Mouse (Mus musculus) layer of hippocampus, adult 9-10 months (tissue): ENCODE measurements at regions not wholly inside any gene's neighbourhood (a gene's known extent, or its start where the extent isn't known, plus 50 kb on each side); places are given as distances from the start of the nearest gene placed in this dataset.
"Not testable (repeated sequence)": the region's sequence is repeated elsewhere in the genome, so short reads cannot be mapped to it uniquely, and the experiment has no call there.

Experiments
- DNase-seq: peaks from one replicate; pipeline ENCODE4 v3.0.0; 2022; ENCODE audit warnings: low spot score

- DNase-seq = no peak
These were observed 102.7 kb downstream of the Ptpn20 start for GRCm38 (mm10) chr14:33691690-33692089.

- DNase-seq = no peak
These were observed 105.2 kb downstream of the Ptpn20 start for GRCm38 (mm10) chr14:33694224-33694623.

GRCm38 (mm10) chr14:33695362-33695982 is 106.5 kb downstream of the Ptpn20 start:
- peak; percentile 35 for DNase-seq

- no peak for DNase-seq
These were observed 107.8 kb downstream of the Ptpn20 start for GRCm38 (mm10) chr14:33696817-33697216.

- DNase-seq = no peak
These were observed 110.9 kb downstream of the Ptpn20 start for GRCm38 (mm10) chr14:33699777-33700438.

DNA sequence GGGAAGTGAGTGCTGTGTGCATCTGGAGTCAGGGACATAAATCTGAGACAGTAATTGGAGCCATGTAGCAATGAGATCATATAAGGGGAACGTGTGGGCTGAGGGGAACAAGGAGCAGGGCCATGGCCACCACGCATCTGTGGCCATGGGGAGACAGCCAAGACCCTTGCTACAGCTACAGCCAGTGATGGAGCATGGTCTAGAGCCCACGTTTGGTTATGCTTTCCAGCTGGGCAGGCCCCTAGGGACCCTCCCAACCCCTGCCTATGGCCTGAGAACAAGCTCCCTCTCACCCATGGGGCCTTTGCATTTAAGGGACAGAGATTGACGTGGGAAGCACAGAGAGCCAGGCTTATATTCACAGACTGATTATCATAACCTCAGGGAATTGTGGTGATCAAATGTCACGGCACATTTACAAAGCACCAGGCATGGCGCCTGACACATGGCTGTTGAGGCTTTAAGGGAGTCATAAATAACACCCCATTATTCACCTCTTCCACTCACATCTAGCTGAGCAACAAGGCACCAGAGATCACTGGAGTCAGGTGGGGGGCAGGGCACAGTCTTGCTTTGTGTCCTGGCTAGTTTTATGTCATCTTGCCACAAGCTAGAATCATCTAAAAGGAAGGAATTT is 118.8 kb downstream of the Ptpn20 start:
- DNase-seq = no peak

- DNase-seq = no peak
These were observed 119.3 kb downstream of the Ptpn20 start for GRCm38 (mm10) chr14:33708298-33708665.

DNA sequence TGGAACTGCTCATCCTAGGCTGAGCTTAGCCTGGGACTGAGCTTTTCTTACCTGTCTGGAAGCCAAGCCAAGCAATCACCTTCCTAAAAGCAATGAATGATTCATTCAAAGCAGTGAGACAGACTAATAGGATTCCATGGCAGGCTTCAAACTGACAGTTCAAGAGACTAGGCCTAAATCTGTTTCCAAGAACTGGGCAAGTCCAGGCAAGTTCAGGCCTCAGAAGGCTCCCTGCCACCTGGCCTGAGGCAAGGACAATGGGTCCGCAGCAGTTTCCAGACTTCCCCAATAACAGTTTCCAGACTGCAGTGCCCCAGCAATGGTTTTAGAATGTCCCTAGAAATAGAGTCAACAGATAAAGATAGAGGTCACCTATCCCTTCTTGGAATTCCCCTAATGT is 123.5 kb downstream of the Ptpn20 start:
- DNase-seq = no peak

DNA sequence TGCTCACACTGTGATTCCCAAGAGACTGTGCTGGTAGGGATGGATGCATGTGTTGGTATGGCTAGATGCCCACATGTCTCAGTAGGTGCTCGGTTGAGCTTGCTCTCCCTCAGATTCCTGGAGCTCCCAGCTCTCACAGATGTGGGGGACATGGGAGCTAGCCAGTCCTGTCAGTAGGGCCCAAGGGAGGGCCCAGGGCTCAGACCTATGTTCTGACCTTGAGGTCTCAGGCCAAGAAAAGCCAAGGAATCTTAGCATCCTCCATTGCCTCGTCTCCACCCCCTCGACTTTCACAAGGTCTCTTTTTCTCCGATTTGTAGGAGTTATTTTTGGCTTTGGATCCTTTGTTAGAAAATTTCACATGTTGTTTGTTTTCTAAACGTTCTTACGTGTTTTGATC is 130.6 kb downstream of the Ptpn20 start:
- no peak for DNase-seq

DNA sequence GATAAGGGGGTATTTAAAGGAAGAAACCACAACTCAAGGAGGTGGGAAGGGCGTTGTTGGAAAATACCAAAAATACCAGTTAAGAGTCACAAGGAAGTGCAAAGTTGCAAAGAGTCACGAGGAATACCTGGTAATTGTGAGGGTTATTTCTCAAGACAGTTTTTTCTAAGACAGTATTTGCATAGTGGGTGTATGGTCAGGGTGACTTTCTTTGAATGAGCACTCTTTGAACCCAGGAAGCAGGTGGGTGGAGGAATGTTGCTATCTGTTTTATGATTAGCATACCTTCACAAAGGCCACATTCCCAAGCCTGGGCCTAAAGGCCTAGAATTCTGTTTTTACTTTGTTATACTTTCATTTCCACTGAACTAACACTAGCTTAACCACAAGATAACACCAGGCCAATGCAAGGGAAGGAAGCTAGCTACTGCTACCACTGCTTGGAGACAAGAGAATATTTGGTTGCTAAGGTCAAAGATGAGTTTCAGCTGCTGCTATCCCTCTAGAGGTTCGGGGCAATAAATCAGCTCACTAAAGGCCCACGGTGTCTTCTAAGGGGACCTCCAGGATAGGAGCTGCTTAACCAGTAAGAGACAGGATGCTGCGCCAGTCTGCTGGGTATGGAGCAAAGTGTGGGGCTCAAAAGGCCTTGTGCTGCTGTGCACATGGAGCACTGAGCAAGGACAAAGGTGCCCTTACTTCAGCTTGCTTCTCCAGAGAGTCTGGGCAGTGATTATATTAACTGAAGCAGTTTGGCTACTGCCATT is 133.6 kb downstream of the Ptpn20 start:
- not testable (repeated sequence) for DNase-seq

DNA sequence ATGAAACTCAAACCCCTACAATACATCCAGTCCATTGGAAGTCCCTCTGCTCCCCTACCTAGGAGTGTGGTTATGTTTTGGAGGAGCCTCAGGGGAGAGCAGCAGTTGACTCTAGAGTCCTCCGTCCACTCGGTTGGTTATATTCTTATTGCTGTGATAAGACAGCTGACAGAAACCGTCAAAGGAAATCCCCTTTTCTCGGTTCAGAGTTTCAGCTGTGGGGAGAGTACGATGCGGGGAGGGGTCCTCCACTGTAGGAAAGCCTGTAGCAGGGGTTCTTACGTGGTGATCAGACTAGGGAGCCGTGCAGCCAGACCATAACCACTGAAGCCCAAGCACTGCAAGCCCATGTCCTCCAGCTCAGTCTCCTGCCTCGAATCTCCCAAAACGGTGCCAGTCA is 137.5 kb downstream of the Ptpn20 start:
- no peak for DNase-seq

GRCm38 (mm10) chr14:33729115-33729884 is 140.3 kb downstream of the Ptpn20 start:
- no peak for DNase-seq

DNA sequence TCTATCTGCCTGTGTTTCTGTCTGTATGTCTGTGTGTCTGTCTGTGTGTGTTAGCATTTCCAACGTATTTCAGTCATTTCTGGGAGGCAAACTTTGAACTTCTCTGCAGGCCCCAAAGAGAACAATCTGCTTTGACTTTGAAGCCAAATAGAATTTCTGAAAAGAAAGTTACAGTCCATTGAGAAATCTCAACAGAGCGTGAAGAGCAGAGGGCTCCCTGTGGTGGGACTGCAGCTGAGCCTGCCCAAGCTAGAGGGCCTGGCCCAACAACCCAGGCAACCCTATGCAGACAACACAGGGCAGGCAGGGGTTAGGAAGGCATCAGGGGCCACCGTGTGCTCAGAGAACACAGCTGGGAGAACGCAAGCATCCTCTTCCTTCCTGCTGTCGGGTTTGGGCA is 143.7 kb downstream of the Ptpn20 start:
- DNase-seq = no peak

DNA sequence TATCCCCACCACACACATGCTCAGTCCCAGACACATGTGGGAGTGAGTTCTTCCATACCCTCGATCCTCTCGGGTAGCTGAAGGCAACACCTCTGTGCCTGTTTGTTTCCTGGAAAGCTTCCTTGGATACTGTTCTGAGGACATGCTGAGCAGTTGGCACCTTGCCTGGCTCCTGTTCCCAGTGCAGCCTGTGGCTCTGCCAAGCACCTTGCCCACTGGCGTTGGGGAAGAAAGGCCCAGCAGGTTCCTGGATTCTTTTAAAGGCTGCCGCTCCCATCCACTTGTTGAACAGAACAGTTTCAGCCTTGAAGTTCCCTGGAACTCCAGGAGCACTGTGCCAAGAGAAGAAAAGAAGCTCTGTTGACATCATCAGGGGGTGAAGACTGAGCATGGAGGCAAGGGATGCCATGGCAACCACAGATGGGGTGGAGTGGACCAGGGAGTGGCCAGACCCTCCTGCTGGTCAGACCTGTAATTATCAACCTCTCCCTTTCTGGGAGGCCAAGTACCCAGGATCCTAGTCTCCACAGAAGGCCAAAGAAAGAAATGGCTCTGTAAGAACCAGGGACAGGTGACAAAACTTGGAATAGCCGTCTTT is 145.5 kb downstream of the Ptpn20 start:
- DNase-seq = no peak

DNA sequence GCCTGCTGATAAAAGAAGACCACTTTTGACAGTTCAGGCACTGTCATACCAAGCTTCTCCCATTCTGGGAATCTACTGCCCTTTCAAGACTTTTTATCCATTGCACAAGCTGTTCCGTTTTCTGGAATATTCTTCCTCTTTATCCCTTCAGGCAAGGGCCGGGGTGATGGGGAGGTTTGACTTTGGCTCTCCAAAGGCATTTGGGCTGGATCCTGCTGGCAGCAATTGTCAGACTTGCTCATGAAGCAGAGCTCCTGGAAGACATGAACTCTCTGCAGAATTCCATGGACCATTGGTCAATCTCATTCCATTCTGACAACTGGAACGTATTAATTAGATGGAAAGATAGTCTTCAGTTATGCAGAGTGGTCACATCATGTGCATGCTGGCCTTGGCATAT is 146.6 kb downstream of the Ptpn20 start:
- DNase-seq = no peak

GRCm38 (mm10) chr14:33746181-33746580 is 157.2 kb downstream of the Ptpn20 start:
- DNase-seq = no peak

DNA sequence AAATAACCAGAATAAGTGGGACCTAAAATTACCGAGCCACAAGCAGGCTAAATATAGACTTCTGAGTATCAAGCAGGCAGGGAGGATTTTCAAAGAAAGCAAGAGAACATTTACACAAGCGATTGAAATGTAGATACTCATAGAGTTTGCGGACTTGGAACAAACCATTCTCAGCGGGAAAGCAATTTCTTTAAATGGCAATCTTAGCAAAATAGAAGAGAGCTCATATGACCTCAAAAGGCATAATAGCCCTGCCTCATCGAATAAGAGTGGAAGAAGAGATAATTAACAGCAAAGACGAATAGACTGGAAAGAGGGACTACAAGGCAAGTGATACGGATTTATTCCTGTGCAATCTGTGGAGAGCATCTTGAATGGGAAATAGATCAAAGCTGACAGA is 163.7 kb upstream of the Gdf10 start:
- no peak for DNase-seq

DNA sequence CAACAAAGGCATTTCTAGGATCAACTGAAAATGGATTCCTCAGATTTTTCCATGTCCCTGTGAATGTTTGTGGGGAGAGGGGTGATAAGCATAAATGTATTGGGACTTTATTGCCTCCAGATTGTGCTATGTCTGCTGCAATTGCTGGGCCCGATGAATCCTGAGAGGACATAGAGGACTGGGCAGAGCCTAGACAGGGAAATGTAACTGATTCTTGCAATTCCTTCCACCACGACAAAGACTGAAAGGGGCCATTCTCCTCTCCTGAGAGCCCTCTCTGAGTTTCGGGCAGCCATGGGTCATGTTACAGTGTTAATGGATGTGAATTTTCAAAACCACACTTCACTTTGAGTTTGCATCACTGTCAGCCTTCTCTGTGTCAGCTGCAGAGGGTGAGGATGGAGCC is 159.7 kb upstream of the Gdf10 start:
- no peak for DNase-seq

GRCm38 (mm10) chr14:33765767-33766166 is 157.6 kb upstream of the Gdf10 start:
- DNase-seq = no peak

DNA sequence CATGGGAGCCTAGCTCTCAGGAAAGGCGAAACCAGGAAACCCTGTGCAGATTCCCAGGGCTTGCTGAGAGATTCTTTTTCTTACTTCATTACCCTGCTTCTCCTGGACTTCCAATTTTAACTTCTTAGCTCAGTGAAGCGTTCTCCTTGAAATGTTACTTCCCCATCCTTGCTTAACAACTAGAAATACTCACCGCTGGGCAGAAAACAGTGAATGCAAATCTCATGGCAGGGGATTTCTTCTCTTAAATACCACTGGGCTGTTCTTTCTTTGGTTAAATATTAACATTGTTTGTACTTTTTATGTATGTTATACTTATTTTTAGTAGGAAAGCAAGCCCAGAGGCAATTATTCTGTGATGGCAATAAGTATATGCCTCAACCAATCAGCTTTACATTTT is 151.0 kb upstream of the Gdf10 start:
- no peak for DNase-seq

DNA sequence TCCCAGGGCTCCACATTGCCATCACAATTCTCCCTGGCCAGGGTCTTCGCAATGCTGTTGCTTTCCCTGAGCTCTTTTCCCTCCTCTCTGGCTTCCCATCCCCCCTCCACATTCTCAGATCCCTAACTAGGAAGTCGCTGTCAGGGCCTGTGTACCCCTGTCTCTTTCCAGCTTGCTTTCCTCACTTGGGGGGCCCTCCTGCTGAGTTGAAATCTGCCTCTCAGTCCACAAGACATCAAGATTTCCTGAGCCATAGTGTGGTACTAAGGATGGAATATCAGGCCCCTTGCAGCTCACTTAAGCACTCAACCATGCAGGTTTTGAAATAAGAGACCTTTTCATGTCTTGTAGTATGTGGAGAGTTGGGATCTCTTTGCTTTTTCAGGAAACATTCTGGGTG is 133.8 kb upstream of the Gdf10 start:
- DNase-seq = no peak

- no peak for DNase-seq
These were observed 129.1 kb upstream of the Gdf10 start for GRCm38 (mm10) chr14:33794262-33794661.
